Mouse (Mus musculus) frontal cortex, postnatal 36 days (tissue): Measurements from ENCODE around the gene Mrps17.

ENCODE experiments used
- DNase-seq, 2 experiments: peaks; one replicate each; pipeline ENCODE4 v3.0.0; 2022; ENCODE audit warnings: low spot score in 2 of 2

Gene Mrps17

DNA sequence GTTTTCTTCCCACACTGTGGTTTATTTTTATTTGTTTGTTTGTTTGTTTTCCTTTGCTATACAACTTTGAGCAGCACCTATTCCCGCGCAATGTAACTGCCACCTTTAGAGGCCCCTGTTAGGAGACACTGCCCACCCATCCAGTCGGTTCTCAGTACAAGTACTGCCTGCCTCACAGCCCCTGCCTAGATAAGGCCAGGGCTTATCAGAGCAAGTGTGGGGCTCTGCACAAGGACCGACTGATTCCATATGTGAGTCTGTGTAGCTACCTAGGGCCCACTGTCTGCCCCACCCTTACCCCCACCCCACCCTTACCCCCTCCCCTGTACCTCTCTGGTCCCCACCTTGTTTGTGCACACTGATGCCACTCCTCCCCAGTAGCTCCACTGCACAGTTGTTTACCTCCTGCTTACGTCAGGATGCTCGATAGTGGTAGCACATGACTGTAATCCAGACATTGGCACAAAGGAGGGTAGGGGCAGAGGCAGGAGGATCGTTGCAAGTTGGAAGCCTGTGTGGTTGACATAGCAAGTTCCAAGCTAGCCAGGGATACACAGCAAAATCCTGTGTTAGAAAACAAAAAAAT is 27.7 kb downstream of the Mrps17 start:
- DNase-seq: no peak

DNA sequence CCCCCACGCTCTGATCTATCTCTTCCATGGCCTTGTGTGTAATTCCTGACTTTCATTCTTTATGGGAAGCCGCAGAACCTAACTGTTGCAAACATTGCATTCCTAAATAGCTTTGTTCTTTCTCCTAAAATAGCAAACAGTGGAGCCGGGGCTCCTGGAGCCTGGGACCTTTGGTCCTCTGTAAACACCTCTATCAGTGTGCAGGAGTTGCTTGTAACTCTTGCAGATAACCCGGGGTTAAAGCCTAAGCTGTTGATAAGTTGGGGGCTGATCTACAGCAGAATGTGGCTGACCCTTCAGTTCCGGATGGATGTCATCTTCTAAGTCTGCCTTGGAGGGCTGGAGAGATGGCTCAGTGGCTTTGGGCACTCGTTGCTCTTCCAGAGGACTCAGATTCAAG is 28.8 kb downstream of the Mrps17 start:
- DNase-seq: no peak

GRCm38 (mm10) chr5:129756886-129757285 is 41.6 kb downstream of the Mrps17 start:
- DNase-seq: no peak

- DNase-seq: no peak
Measured at GRCm38 (mm10) chr5:129759929-129760480, 44.7 kb downstream of the Mrps17 start.

GRCm38 (mm10) chr5:129761865-129762540 is 46.7 kb downstream of the Mrps17 start:
- DNase-seq: peak; percentile 24 to 59

DNA sequence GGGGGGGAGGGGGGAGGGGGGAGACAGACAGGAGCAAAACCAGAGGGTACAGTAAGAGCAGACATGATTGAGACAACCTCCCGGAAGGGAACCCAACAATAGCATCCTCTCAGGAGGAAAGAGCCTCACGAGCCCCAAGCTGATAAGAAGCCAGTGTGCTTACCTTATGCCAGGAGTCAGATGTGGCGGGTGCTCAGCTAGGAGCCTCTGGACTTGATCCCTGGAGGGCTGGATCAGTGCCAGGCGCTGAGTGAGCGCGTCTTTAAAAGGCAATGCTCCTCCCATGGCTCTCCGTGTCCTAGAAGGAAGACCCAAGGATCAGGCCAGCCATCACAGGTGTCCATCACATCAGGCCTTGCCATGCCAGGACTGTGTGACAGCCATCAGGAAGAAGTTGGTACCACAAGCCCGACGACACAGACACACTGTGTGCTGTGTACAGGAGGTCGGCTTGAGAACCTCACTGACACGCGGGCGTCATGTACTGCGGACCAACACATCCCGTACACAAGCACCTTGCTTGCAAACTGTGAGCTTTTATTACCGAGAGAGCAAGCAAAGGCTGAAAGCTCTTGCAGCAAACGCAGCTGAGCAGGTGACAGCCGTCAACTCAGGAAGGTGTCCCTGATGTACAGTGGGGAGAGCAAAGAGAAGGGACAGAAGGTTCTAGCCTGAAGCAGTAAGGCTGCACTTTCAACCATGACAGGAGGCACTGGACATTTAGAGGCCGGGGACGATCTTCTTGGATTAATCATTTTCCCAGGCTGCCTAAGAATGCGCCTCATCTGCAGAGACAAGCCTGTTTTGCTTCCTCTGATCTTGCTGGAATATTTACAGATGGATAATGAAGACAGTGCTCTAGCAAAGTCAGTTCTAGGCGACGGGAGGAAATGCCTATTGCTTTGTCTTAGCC is 55.4 kb downstream of the Mrps17 start:
- no peak for DNase-seq
